Mouse (Mus musculus): ENCODE measurements around the gene Fam187a. TPM values are rescaled to one million over a fixed set of nuclear protein-coding genes. Genes with fewer than 3 reads are reported as not detected.
A peak's percentile ranks its signal among the peaks of the same experiment; 100 is the strongest.

The Fam187a gene
- total RNA-seq, 2 experiments from 2014 or later, result not detected

DNA sequence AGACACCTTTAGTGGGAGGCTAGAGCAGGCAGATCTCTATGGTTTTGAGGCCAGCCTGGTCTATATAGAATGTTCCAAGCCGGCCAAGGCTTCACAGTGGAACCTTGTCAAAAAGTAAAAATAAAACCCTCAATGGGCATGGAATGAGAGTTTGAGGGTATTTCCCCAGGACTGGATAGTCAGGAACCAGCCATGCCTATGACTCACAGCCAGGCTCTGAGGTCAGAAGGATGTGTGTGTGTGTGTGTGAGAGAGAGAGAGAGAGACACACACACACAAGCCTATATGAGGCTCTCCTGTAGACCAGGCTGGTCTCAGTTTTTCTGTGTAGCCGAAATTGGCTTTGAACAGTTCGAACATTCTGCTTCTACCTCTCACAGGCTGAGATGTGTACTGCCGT, 9.7 kb downstream of the Fam187a start:
- no peak for DNase-seq

DNA sequence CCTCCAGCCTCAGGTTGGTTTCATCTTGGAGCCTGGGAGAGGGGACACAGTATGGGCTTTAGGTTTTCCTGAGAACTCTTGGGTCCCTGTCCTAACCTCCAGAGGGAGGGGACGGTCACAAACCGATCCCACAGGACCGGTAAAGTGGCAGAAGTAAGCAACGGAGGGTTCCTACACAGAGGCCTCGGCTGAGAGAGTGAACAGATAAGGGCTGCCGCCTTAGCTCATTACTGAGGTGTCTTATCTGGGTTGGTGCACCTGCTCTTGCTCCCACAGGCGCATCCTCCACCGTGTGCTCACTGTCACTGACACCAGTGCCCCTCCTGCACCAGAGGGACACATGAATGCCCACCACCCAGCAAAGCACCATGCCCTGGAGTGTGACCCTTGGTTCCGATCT, 10.8 kb downstream of the Fam187a start:
- DNase-seq, result no peak

DNA sequence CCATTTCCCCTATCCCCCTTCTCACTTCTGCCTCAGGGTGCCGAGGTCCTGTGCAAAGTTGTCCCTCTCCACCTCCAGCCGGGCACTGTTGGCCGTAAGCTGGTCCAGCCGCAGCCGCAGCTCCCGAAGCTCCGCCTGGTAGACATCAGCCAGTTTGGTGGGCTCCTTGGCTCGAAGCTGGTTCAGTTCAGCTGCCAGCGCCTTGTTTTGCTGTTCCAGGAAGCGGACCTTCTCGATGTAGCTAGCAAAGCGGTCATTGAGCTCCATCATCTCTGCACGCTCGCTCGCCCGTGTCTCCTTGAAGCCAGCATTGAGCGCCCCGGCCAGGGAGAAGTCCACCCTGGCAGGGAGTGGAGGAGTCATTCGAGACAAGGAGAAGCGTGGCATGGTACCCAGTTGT, 11.7 kb downstream of the Fam187a start:
- no peak for DNase-seq

DNA sequence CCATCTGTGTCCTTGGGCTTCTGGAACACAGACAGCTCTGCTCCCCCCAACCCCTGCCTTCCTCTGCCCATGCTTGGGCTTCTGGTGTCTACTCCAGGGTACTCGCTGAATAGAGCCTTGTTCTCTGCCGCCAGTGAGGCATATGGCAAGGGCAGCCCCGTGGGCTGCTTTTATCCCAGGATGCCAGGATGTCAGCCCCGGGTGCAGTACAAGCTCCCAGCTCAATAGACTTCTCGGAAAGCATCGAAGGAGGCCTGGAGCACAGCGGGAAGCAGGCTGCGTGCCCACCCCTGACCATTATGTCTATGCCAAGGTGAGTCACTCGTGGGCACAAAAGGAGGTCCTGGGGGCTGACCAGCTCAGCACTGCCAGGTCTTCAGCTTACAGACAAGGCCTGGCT, 13.4 kb downstream of the Fam187a start:
- no peak for DNase-seq

DNA sequence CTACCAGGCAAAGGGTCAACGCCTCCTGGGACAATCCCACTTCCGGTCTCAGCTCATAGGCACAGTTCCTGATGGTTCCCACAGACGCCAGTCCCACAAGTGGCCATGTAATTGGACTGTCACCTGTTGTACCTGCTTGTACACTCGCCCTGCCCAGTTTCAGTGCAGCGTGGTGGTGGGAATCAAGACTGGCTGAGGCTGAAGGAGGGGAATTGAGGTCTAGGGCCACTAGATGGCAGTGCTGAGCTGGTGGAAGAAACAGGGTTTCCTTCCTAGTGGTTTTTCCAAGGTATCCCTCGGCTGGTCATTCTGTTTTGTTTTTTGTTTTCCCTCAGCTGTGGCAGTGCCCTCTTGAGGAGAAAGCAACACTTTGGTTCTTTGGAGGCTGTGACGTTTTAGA, 15.8 kb downstream of the Fam187a start, which contains the start of gene Gfap:
Gfap (minus strand) TSS at position 150 of the 400 bp plus-strand sequence.
- peak; percentile 68 to 90 for DNase-seq

DNA sequence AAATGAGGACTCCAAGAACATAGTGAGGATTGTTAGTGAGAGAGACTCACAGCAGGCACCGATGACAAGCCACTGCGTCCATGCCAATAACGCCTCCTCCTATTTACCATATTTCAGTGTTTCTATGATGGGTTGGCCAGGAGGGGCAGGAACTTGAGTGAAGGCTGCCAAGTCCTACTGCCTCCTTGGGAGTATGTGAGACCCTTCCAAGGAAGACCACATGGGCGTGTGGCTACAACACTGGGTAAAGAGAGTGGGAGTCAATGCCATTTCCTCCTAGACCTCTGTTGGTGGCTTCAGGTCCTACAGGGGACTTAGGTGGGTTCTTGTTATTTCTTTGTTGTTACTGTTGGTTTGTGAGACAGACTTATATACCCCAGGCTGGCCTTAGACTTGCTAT, 16.2 kb downstream of the Fam187a start:
- no peak for DNase-seq

DNA sequence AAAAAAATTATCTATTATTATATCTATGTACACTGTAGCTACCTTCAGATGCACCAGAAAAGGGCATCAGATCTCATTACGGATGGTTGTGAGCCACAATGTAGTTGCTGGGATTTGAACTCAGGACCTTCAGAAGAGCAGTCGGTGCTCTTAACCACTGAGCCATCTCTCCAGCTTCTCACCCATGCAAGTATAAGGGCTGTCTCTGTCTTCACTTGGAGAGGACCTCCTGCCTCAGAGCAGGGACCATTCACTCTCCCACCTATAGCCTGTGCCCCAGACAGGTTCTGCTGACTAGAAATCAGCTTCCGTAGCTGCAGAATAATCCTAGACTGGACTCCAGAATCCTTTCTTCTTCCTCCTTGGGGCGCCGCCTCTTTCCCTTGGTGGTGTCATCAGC, 17.1 kb downstream of the Fam187a start:
- no peak for DNase-seq

DNA sequence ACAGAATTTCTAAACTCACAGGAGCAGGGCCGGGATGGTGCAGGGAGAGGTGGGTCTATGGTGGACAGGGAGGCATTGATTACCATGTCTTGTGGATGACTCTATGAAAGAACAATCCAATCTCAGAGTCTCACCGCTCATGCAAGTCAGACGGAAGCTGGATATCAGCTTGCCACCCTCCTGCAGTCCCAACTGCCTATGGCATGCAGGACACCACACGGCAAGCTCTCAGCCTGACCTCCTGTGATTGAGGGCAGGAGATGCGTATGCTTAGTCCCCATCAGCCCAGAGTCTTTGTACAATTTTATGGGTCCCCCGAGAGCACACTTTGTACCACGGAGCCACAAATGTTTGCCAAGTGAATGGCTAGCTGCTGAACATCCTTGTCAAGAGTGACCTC, 18.7 kb downstream of the Fam187a start:
- no peak for DNase-seq

DNA sequence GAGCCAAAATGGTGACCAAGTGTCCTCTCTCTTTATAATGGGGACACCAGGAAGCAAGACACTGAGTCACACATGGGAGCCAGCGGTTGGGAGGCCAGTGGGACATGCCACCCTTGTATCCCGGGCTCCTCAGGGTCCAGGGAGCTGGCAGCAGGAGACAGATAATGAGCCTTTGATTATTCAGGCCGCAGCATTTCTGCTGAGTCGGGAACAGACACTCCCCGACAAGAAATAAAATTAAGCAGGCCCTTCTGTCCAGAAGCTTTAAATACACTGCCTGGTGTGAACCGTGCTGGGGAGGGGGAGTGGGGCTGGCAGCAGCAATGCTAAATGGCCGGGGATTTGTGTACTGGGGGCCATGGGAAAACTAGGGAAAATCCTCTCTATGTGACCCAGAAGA, 26.4 kb downstream of the Fam187a start:
- no peak for DNase-seq

DNA sequence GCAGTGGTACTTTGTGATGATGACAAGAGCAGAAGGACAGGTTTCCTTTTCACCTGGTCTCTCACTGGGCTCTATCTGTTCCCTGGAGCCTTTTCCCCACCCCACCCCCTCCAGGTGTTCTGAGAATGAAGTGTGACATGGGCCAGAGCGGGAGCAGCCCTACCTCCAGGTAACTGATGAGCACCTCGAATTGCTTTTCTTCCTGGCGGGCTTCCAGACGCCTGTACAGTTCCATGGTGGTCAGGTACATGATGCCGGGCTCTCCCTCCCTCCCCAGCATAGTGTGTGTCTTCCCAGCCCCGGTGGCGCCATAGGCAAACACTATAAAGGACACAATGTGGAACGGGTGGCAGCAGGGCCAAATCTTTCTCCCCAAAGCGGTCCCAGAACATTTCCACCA, 30.4 kb downstream of the Fam187a start:
- no peak for DNase-seq

DNA sequence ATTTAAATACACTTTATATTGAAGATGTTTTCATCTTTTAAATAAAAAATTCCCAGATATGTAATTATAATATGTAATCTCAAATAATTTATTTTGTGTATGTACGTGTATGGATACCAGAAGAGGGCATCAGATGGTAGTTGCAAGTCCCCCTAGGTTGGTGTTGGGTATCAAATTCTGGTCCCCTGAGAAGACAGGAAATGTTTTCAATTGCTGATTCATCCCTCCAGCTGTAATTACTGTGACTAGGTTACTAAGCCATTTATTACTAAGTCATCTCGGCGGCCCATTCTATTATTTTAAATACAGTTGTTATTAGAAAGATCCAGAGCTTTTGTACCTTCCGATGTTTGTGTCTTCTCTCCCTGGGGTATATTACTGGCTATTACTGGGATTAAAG, 33.1 kb downstream of the Fam187a start:
- no peak for DNase-seq

DNA sequence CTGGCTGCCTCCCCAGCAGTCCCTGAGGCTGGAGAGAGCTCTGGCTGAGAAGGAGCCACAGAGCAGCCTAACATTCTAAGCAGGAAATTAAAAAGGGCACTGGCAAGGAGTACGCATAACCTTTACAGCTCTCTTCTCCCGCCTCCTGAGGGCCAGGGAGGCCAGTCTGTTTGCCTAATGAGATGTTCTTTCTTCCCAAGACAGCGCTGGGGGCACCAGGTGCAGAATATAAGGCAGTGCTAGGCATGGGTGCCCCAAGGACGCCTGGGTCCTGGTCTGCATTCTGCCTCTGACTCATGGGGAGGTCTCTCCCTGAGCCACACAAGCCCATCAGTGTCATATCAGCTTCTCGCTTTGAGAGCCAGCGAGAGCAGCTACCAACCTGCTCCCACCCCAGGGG, 36.5 kb downstream of the Fam187a start:
- no peak for DNase-seq

DNA sequence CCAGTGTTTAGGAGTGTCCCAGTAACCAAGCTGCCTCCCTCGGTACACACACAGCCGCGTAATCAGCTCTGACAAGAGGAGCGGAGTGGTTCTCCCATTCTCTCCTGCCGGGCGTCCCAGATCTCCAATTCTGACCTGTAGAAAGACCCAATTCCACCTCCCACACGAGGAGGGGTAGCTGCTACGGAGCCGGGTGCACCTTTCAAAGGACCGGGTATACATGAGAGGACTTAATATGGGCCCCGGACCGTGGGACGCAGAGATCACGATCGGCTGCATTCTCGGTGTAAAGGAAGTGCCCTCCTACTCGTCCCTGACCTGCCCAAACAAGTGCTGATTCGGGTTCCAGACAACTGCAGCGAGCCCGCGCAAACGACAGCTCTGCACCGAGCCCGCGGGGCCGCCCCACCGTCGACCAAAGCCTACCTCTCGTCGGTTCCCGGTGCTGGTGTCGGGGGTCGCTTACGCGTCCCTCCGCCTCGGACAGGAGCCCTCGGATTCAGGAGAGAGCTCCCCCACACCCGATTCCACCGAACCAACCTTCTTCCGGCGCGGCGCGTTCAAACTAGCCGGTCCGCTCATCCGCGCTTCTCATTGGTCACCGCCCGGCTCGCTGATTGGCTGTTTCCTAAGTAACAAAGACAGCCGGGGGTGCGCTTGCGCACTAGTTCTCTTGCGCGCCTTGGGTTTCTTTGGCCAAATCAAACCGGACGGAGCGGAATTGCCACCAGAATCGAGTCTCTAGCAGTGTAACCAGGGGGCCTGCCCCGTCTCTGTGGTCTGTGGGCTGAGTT, 39.8 kb downstream of the Fam187a start, which contains the start of gene Kif18b:
Kif18b (minus strand) TSS at position 568 of the 794 bp plus-strand sequence.
- peak; percentile 95 to 96 for DNase-seq

DNA sequence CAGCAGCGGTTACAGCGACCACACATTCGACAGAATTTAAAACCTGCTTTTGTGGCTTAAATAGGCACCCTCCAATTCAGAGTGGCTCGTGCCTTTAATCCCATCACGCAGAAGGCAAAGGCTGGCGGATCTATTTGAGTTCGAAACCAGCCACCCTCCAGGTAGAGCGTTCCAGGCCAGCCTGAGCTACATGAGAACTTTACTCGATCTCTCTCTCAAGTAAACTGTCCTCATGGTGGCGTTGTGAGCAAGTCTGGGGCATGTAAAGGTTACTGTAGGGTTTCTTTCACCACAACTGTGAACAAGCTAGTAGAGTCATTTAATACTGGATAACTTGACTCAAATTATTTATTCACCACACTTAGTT, 40.4 kb downstream of the Fam187a start:
- DNase-seq, result no peak

DNA sequence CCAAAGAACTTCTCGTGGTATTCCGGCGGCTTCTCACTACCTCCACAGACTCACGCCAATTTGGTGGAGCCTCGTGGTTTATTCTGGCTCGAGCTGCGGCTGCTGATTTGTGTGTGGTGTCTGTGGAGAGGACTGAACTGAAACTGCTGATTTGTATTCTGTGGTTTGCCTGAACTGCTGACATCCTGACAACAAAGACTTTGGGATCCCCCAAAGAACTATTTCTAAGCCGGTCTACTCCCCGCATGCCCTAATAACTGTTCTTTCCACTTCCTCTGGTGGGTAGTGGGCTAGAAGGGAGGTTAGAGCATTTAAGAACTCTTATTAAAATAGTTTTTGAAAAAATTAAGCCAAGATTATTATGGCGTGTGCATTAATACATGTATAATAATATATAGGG, 45.7 kb downstream of the Fam187a start:
- peak in 1 of 2 experiments; percentile 17 for DNase-seq

DNA sequence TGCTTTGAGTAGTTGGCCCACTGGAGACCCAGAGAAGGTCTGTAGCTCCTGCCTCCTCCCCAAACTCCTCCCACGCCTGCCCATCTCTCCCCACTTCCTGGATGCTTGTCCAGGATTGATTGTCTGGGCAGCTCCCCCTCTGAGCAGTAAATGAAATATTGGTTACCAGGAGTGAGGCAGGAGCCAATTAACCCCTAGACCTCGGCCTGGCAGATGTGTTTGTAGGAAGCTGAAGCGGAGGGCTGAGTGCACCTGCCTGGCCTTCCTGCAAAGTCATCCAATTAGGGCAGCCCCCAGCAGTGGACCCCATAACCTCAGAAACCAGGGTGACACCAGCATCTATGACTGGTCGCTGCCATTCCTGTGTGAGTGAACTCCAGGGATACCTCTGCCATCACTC, 51.3 kb downstream of the Fam187a start:
- DNase-seq, result no peak

Other genes with a start within 250 kb of the Fam187a start
- gene Meioc, start 221.5 kb upstream of the Fam187a start, total RNA-seq (2021), result not detected
- gene Ccdc43, start 187.4 kb upstream of the Fam187a start, total RNA-seq (2021), result 10 to 100 TPM; 20.4 to 29.6 TPM
- 1 to 10 TPM; 6.6 to 7.5 TPM for gene Adam11, start 123.7 kb upstream of the Fam187a start, total RNA-seq (2021)
- 10 to 100 TPM; 17.2 to 18.2 TPM for gene Gjc1, start 65.5 kb upstream of the Fam187a start, total RNA-seq (2021)
- gene Higd1b, start 49.3 kb upstream of the Fam187a start, total RNA-seq (2021), result 10 to 100 TPM; 10.6 to 15.7 TPM
- 10 to 100 TPM; 34.1 to 42.6 TPM for gene Eftud2, start 4.2 kb upstream of the Fam187a start, total RNA-seq (2021)
- gene Ccdc103, start 4.0 kb upstream of the Fam187a start, total RNA-seq (2021), result not detected
- gene Gfap, start 15.7 kb downstream of the Fam187a start, total RNA-seq (2021), result under 1 TPM; 0.10 to 0.15 TPM
- under 1 TPM in 1 of 2 experiments, not detected in 1; 0.25 TPM for gene Kif18b, start 40.0 kb downstream of the Fam187a start, total RNA-seq (2021)
- gene C1ql1, start 61.5 kb downstream of the Fam187a start, total RNA-seq (2021), result not detected
- gene Nmt1, start 143.0 kb downstream of the Fam187a start, total RNA-seq (2021), result 10 to 100 TPM; 67.5 to 74.8 TPM
- 10 to 100 TPM; 60.9 to 72.9 TPM for gene Dcakd, start 143.2 kb downstream of the Fam187a start, total RNA-seq (2021)
- 10 to 100 TPM; 11.0 to 14.5 TPM for gene Plcd3, start 216.5 kb downstream of the Fam187a start, total RNA-seq (2021)
- 10 to 100 TPM; 28.6 to 41.4 TPM for gene Acbd4, start 216.5 kb downstream of the Fam187a start, total RNA-seq (2021)
- gene Hexim1, start 231.1 kb downstream of the Fam187a start, total RNA-seq (2021), result 10 to 100 TPM; 20.0 to 21.5 TPM
- 1 to 10 TPM; 1.6 to 1.7 TPM for gene Hexim2, start 247.3 kb downstream of the Fam187a start, total RNA-seq (2021)